Mouse (Mus musculus) liver, adult 2 months (tissue): ENCODE measurements at regions not wholly inside any gene's neighbourhood (a gene's known extent, or its start where the extent isn't known, plus 50 kb on each side); places are given as distances from the start of the nearest gene placed in this dataset.

ENCODE experiments used
- CTCF ChIP-seq: fragments of 200-500 bp; IDR thresholded peaks from 2 replicates; pipeline ENCODE4 v1.5.1; 2011; ENCODE audit warnings: low read depth, low read length, control low read depth
- POLR2A ChIP-seq: fragments of 200-500 bp; IDR thresholded peaks from 2 replicates; pipeline ENCODE4 v1.6.1; 2011; ENCODE audit warnings: low read length, control low read depth; ENCODE audit not compliant: insufficient read depth; ENCODE audit errors: extremely low read depth

DNA sequence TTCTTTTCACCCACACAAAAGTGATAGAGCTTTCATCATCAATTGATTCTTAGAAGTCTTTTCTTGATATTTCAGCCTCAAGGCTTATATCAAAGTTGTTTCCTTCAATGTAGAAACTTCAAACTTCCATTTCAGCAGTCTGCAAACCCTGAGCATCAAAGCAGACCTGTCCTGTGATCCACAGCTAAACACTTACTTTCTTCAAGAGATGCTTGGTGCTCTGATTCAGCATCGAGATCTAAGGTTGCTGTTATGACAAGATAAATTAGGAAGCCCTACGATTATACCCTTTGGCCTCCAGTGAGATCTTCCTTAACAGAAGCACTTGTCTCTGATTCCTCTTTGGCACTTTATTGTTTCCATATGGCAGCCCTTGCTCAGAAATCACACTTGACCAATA is 119.8 kb downstream of the Gm8797 start:
- TF ChIP-seq CTCF = no peak
- TF ChIP-seq POLR2A = no peak
